Mouse (Mus musculus) natural killer cell, adult 2 months (primary cell): ENCODE data around the gene Eif3g.

Experiments used
- DNase-seq, 2 experiments: peaks; one replicate each; pipeline ENCODE4 v3.0.0; 2022; ENCODE audit warnings: low spot score in 2 of 2

Eif3g gene

DNA sequence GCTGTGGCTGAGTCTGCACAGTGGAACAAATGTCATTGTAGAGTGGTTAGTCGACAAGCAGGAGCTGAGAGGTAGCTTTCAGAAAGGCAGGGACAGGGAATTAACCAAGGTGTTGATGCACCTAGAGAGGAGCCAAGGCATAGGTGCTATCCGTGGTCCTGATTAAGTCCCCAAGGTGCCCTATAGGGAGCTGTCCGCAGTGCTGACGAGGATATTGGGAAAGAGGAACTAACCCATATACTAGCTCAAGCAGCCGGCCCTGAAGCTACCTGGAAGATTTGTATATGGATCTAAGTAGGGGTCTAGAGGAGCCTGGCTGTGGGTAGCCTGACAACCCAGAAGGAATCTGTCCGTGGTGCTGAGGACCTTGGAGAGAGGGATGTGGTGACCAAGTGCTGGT is 41.3 kb downstream of the Eif3g start:
- DNase-seq, result peak in 1 of 2 experiments; percentile 61

DNA sequence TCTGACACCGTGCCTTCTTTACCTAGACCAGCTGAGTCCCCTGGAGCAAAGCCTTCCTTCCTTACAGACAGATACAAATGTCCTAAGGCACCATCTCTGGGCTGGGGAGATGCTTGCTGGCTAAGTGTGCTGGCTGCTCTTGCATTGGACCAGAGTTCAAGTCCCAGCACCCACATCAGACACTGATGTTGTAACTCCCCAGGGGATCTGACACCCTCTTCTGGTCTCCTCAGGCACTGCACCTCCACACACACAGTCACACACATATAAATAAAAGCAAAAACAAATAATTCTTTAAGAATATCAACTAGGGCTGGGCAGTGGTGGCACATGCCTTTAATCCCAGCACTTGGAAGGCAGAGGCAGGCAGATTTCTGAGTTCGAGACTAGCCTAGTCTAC is 48.2 kb downstream of the Eif3g start:
- no peak for DNase-seq
